Mouse (Mus musculus): ENCODE measurements around the gene Bcl2l2.

Gene Bcl2l2

GRCm38 (mm10) chr14:54936831-54937160 is 53.6 kb downstream of the Bcl2l2 start:
- DNase-seq (ENCODE audit: low spot score in 2 of 2) = no peak

GRCm38 (mm10) chr14:54937361-54938182 is 54.4 kb downstream of the Bcl2l2 start:
- DNase-seq (ENCODE audit: low spot score in 2 of 2) = no peak
